Mouse (Mus musculus) cerebellum, adult 2 months (tissue): Measurements from ENCODE around the gene Ppp1r9b.

Experiments
- CTCF ChIP-seq: fragments of 200-500 bp; IDR thresholded peaks from 2 replicates; pipeline ENCODE4 v1.5.1; 2011; ENCODE audit warnings: low read depth, mild to moderate bottlenecking, control low read depth, low read length, moderate library complexity, borderline replicate concordance; ENCODE audit not compliant: insufficient read depth
- POLR2A ChIP-seq: fragments of 200-500 bp; IDR thresholded peaks from 2 replicates; pipeline ENCODE4 v1.6.1; 2011; ENCODE audit warnings: low read length, control low read depth, borderline replicate concordance; ENCODE audit not compliant: insufficient read depth

DNA sequence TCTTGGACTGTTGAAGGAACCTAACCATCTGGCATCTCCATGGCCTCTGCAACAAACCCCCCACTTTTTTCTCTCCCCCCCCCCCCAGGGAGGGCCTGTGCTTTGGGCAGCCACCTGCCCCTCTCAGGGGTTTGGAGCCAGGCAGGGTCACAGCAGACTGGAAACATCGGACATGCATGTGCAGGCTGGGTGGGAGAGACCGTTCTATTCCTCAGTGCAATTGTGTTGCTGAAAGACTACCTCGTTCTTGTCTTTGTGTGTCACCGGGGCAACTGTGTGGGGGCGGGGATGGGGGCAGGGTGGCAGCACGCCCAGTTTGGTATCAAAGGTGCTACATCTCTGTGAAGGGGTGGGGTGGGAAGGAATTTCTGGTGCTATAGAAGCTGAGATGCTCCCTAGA lies 38.7 kb upstream of the Ppp1r9b start:
- TF ChIP-seq CTCF (no peak), POLR2A (no peak)
